Mouse (Mus musculus): Measurements from ENCODE around the gene Plch1. TPM values are rescaled to one million over a fixed set of nuclear protein-coding genes. Genes with fewer than 3 reads are reported as not detected.

Gene Plch1
- polyA plus RNA-seq, 1 experiment from 2014 or later, result 5.7 TPM

Other genes with a start within 250 kb of the Plch1 start
- gene E130311K13Rik, start 30.0 kb upstream of the Plch1 start, polyA plus RNA-seq (2015; fragmentation: Nextera tagmentation; extraction: Ambion mirVana), result 6.6 and 7.4 TPM in 2 replicates
- 24.1 and 24.7 TPM in 2 replicates for gene Slc33a1, start 65.3 kb upstream of the Plch1 start, polyA plus RNA-seq (2015; fragmentation: Nextera tagmentation; extraction: Ambion mirVana)
- gene Gmps, start 76.6 kb upstream of the Plch1 start, polyA plus RNA-seq (2015; fragmentation: Nextera tagmentation; extraction: Ambion mirVana), result 36.8 and 41.3 TPM in 2 replicates
- gene Vmn2r1, start 182.1 kb upstream of the Plch1 start, polyA plus RNA-seq (2015; fragmentation: Nextera tagmentation; extraction: Ambion mirVana), result 0.03 and 0.04 TPM in 2 replicates
- not detected in 2 replicates for gene Vmn2r2, start 242.5 kb upstream of the Plch1 start, polyA plus RNA-seq (2015; fragmentation: Nextera tagmentation; extraction: Ambion mirVana)